Mouse (Mus musculus) kidney, embryonic 16.5 days (tissue): ENCODE data around the gene Nusap1. TPM values are rescaled to one million over a fixed set of nuclear protein-coding genes. Genes with fewer than 3 reads are reported as not detected.

ENCODE experiments used
- ATAC-seq: fragments of 200-750 bp; cut with Nextera tagmentation; 2 replicates; pipeline ENCODE4 v1.8.0; 2017; ENCODE audit warnings: moderate TSS enrichment; ENCODE audit not compliant: low FRiP score, low TSS enrichment
- H3K27ac ChIP-seq: fragments of 300-500 bp; sonication (generic); 2 replicates; pipeline ENCODE4 v1.5.1; 2014; ENCODE audit warnings: low read length
- H3K27me3 ChIP-seq: fragments of 300-500 bp; sonication (generic); 2 replicates; pipeline ENCODE4 v1.6.1; 2014; ENCODE audit warnings: low read length, control low read depth, mixed read lengths; ENCODE audit not compliant: insufficient read depth
- H3K36me3 ChIP-seq: fragments of 300-500 bp; sonication (generic); 2 replicates; pipeline ENCODE4 v1.6.1; 2014; ENCODE audit warnings: low read length, control low read depth, mixed read lengths; ENCODE audit not compliant: insufficient read depth
- H3K4me1 ChIP-seq: fragments of 300-500 bp; sonication (generic); 2 replicates; pipeline ENCODE4 v1.6.1; 2014; ENCODE audit warnings: low read length, control low read depth, mixed read lengths; ENCODE audit not compliant: insufficient read depth
- H3K4me2 ChIP-seq: fragments of 300-500 bp; sonication (generic); replicated peaks from 2 replicates; pipeline ENCODE4 v1.6.1; 2014; ENCODE audit warnings: low read depth, low read length
- H3K4me3 ChIP-seq: fragments of 300-500 bp; sonication (generic); 2 replicates; pipeline ENCODE4 v1.5.1; 2014; ENCODE audit warnings: mild to moderate bottlenecking, low read length
- H3K9ac ChIP-seq: fragments of 300-500 bp; sonication (generic); replicated peaks from 2 replicates; pipeline ENCODE4 v1.6.1; 2014; ENCODE audit warnings: low read length
- H3K9me3 ChIP-seq: fragments of 300-500 bp; sonication (generic); 2 replicates; pipeline ENCODE4 v1.6.1; 2016; ENCODE audit warnings: low read length, control low read depth
- WGBS: fragments of 180-500 bp; shearing (Covaris S2); extraction: QIAGEN DNeasy Blood & Tissue Kit; methylation state at CpG from one replicate; pipeline ENCODE4 v1.1.7; 2014; 5-methylcytosine and 5-hydroxymethylcytosine counted together
- polyA plus RNA-seq: library from polyadenylated mRNA; unstranded; fragments of >200 nt; fragmentation: Nextera tagmentation; extraction: Ambion mirVana; gene quantifications from 2 replicates; pipeline ENCODE4 v1.2.1, GENCODE M21; 2015

The Nusap1 gene
- polyA plus RNA-seq, 1 experiment from 2014 or later: 73.2 TPM

- peak overlapping the region; percentile 95 for H3K4me3 ChIP-seq
- 3% methylated on average over 5 of the region's 5 CpGs for WGBS
- no peaks in the 10 kb centered on the region for H3K9me3 ChIP-seq
- H3K27me3 ChIP-seq: no peaks in the 10 kb centered on the region
- peak overlapping the region; percentile 74 for H3K4me2 ChIP-seq
- H3K36me3 ChIP-seq: no peaks in the 10 kb centered on the region
- no peak for ATAC-seq
- H3K4me1 ChIP-seq: peaks cover 11% of the 10 kb centered on the region
- peak overlapping the region; percentile 98 for H3K9ac ChIP-seq
- no peak overlapping the region for H3K27ac ChIP-seq
Measured at GRCm38 (mm10) chr2:119675831-119676230, 57.7 kb downstream of the Nusap1 start.

GRCm38 (mm10) chr2:119683706-119684105, 65.6 kb downstream of the Nusap1 start:
- Histone ChIP-seq H3K27me3 (no peaks in the 10 kb centered on the region), H3K9me3 (no peaks in the 10 kb centered on the region), H3K4me1 (no peaks in the 10 kb centered on the region), H3K27ac (no peak overlapping the region), H3K9ac (no peak overlapping the region), H3K36me3 (peaks cover 11% of the 10 kb centered on the region; the same call in 1 of the 2 replicates), H3K4me2 (no peak overlapping the region), H3K4me3 (no peak overlapping the region)
- 69% methylated on average over 2 of the region's 2 CpGs for WGBS
- no peak for ATAC-seq

- WGBS: 75% methylated on average over 9 of the region's 9 CpGs
- Histone ChIP-seq H3K36me3 (peaks cover 15% of the 10 kb centered on the region), H3K27me3 (no peaks in the 10 kb centered on the region), H3K4me2 (no peak overlapping the region), H3K9me3 (no peaks in the 10 kb centered on the region), H3K4me1 (no peaks in the 10 kb centered on the region), H3K4me3 (no peak overlapping the region), H3K27ac (no peak overlapping the region), H3K9ac (no peak overlapping the region)
- no peak for ATAC-seq
Measured at GRCm38 (mm10) chr2:119692003-119692701, 74.1 kb downstream of the Nusap1 start.

GRCm38 (mm10) chr2:119694826-119695225, 76.7 kb downstream of the Nusap1 start:
- H3K9ac ChIP-seq: no peak overlapping the region
- H3K4me3 ChIP-seq: no peak overlapping the region
- WGBS: 98% methylated on average over 1 of the region's 2 CpGs
- H3K36me3 ChIP-seq: peaks cover 11% of the 10 kb centered on the region; the same call in 1 of the 2 replicates
- H3K27ac ChIP-seq: no peak overlapping the region
- no peaks in the 10 kb centered on the region for H3K27me3 ChIP-seq
- H3K9me3 ChIP-seq: no peaks in the 10 kb centered on the region
- no peak overlapping the region for H3K4me2 ChIP-seq
- no peak for ATAC-seq
- no peaks in the 10 kb centered on the region for H3K4me1 ChIP-seq

GRCm38 (mm10) chr2:119696111-119696510, 78.0 kb downstream of the Nusap1 start:
- Histone ChIP-seq H3K4me1 (no peaks in the 10 kb centered on the region), H3K4me3 (no peak overlapping the region), H3K9ac (no peak overlapping the region), H3K27me3 (no peaks in the 10 kb centered on the region), H3K4me2 (no peak overlapping the region), H3K9me3 (no peaks in the 10 kb centered on the region), H3K36me3 (peaks cover 11% of the 10 kb centered on the region; the same call in 1 of the 2 replicates), H3K27ac (no peak overlapping the region)
- ATAC-seq: no peak
- 61% methylated on average over 1 of the region's 1 CpGs for WGBS

- no peaks in the 10 kb centered on the region for H3K4me1 ChIP-seq
- no peaks in the 10 kb centered on the region for H3K27me3 ChIP-seq
- peaks cover 12% of the 10 kb centered on the region; the same call in 1 of the 2 replicates for H3K36me3 ChIP-seq
- H3K27ac ChIP-seq: no peak overlapping the region
- H3K4me2 ChIP-seq: no peak overlapping the region
- H3K9me3 ChIP-seq: no peaks in the 10 kb centered on the region
- H3K9ac ChIP-seq: no peak overlapping the region
- 90% methylated on average over 2 of the region's 2 CpGs for WGBS
- ATAC-seq: no peak
- no peak overlapping the region for H3K4me3 ChIP-seq
Measured at GRCm38 (mm10) chr2:119698472-119698871, 80.4 kb downstream of the Nusap1 start.

- H3K27me3 ChIP-seq: no peaks in the 10 kb centered on the region
- no peak overlapping the region for H3K9ac ChIP-seq
- H3K4me2 ChIP-seq: no peak overlapping the region
- no peaks in the 10 kb centered on the region for H3K9me3 ChIP-seq
- 0 out of 2 replicates have a peak, but pooled peaks cover 3% of the 10 kb centered on the region for H3K36me3 ChIP-seq
- ATAC-seq: no peak
- no peaks in the 10 kb centered on the region for H3K4me1 ChIP-seq
- WGBS: 91% methylated on average over 3 of the region's 3 CpGs
- no peak overlapping the region for H3K27ac ChIP-seq
- H3K4me3 ChIP-seq: no peak overlapping the region
Measured at GRCm38 (mm10) chr2:119699962-119700361, 81.9 kb downstream of the Nusap1 start.

Other genes starting within 250 kb of the Nusap1 start
- 3.9 and 5.0 TPM in 2 replicates for gene Ino80, start 140.6 kb upstream of the Nusap1 start, polyA plus RNA-seq
- gene Exd1, start 70.7 kb upstream of the Nusap1 start, polyA plus RNA-seq: 0.41 and 0.84 TPM in 2 replicates
- gene Chp1, start 70.6 kb upstream of the Nusap1 start, polyA plus RNA-seq: 66.1 and 68.6 TPM in 2 replicates
- 28.9 and 31.2 TPM in 2 replicates for gene Oip5, start 171 bp downstream of the Nusap1 start, polyA plus RNA-seq
- gene Ndufaf1, start 44.5 kb downstream of the Nusap1 start, polyA plus RNA-seq: 52.9 and 57.2 TPM in 2 replicates
- gene Rtf1, start 56.8 kb downstream of the Nusap1 start, polyA plus RNA-seq: 35.5 and 45.6 TPM in 2 replicates
- gene Itpka, start 124.0 kb downstream of the Nusap1 start, polyA plus RNA-seq: 0.81 and 1.2 TPM in 2 replicates
- gene Ltk, start 142.1 kb downstream of the Nusap1 start, polyA plus RNA-seq: 0.46 and 0.96 TPM in 2 replicates
- 32.1 and 35.9 TPM in 2 replicates for gene Rpap1, start 169.2 kb downstream of the Nusap1 start, polyA plus RNA-seq
- 15.2 TPM in 2 replicates for gene Tyro3, start 179.4 kb downstream of the Nusap1 start, polyA plus RNA-seq